Mouse (Mus musculus) heart, adult 2 months (tissue): ENCODE results near the gene Hist3h2a. TPM values are rescaled to one million over a fixed set of nuclear protein-coding genes. Genes with fewer than 3 reads are reported as not detected.

Source experiments
- DNase-seq, 2 experiments: peaks; one replicate each; pipeline ENCODE4 v3.0.0; 2021
- H3K27ac ChIP-seq: fragments of 200-600 bp; 2 replicates; pipeline ENCODE4 v1.8.1; 2022
- H3K27me3 ChIP-seq: fragments of 200-500 bp; 2 replicates; pipeline ENCODE4 v1.6.1; 2012; ENCODE audit warnings: mild to moderate bottlenecking, low read length, inconsistent platforms, mixed read lengths; ENCODE audit not compliant: control insufficient read depth, insufficient read depth
- H3K36me3 ChIP-seq: fragments of 200-500 bp; 2 replicates; pipeline ENCODE4 v1.6.1; 2012; ENCODE audit warnings: low read length, inconsistent platforms; ENCODE audit not compliant: control insufficient read depth, insufficient read depth
- H3K4me1 ChIP-seq: fragments of 200-500 bp; 2 replicates; pipeline ENCODE4 v1.6.1; 2011; ENCODE audit warnings: low read length; ENCODE audit not compliant: control insufficient read depth, insufficient read depth
- H3K4me3 ChIP-seq: fragments of 200-600 bp; 2 replicates; pipeline ENCODE4 v1.8.1; 2022
- H3K79me2 ChIP-seq: fragments of 200-500 bp; replicated peaks from 2 replicates; pipeline ENCODE4 v1.6.1; 2012; ENCODE audit warnings: mild to moderate bottlenecking, inconsistent platforms, low read length, moderate library complexity, mixed read lengths; ENCODE audit not compliant: control insufficient read depth, insufficient read depth
- H3K9ac ChIP-seq: fragments of 200-500 bp; 2 replicates; pipeline ENCODE4 v1.6.1; 2012; ENCODE audit warnings: low read depth, mild to moderate bottlenecking, control low read depth, inconsistent platforms, low read length, mixed read lengths
- CTCF ChIP-seq: fragments of 200-600 bp; IDR thresholded peaks from 2 replicates; pipeline ENCODE4 v1.8.1; 2022; ENCODE audit warnings: antibody characterized with exemption, mild to moderate bottlenecking, moderate library complexity
- EP300 ChIP-seq: fragments of 200-500 bp; IDR thresholded peaks from 2 replicates; pipeline ENCODE4 v1.6.1; 2011; ENCODE audit warnings: low read depth, low read length, control low read depth; ENCODE audit not compliant: insufficient read depth
- POLR2A ChIP-seq: fragments of 200-500 bp; IDR thresholded peaks from 2 replicates; pipeline ENCODE4 v1.6.1; 2011; ENCODE audit warnings: mild to moderate bottlenecking, low read depth, low read length, control low read depth; ENCODE audit not compliant: insufficient read depth
- WGBS: fragments of 180-500 bp; shearing (Covaris S2); methylation state at CpG from one replicate; pipeline ENCODE4 v1.1.7; 2018; 5-methylcytosine and 5-hydroxymethylcytosine counted together
- intact Hi-C: fragments of 180-260 bp; cut with DNase I; formaldehyde crosslinking; loops from one replicate; pipeline ENCODE4 v1.15.1; 2025
- polyA plus RNA-seq: library from polyadenylated mRNA; depleted of rRNA; stranded (reverse); fragments of >200 nt; gene quantifications from 2 replicates; pipeline ENCODE4 v1.2.3, GENCODE M21; 2012
- total RNA-seq, 2 experiments: library from RNA; stranded (reverse); gene quantifications; 2 replicates each; pipeline ENCODE4 v1.2.3; 2021

The Hist3h2a gene
- total and polyA plus RNA-seq, 3 experiments = 13.6 to 15.4 (median 14.0) TPM

DNA sequence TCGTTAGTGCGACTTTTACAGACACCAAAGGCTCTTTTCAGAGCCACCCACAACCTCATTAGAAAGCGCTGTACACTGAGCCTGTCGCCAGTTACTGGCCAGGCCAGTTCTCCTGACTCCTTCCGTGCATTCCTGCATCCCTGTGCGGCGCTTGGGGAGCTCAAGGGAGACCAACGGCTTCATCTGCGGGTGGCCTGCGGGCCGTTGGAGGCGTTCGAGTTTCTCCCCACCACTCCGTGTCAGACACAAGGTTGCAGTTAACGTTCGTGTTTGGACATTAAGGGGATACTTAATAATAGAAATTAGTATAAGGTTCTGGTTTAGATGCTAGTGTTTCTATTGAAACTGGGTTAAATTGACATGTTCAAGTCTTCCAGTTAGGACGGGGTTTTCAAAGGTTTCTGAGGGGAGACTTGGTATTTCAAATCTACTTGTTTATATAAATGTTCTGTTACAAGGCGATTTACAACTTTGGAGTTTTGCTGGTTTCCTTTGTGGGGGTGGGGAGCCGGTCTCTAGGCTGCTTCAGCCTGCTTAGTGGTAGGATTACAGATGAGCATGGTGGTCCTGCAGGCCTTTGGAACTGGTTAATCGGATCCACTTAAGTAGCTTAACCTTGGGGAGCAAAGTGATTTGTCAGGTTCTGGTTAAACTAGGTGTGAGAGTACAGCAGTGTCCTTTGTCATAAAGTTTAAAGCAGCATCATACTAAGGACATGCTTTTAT lies 820 bp downstream of the Hist3h2a start:
- DNase-seq = no peak
- H3K27me3 ChIP-seq = no peaks in the 10 kb centered on the region
- H3K4me1 ChIP-seq = peaks cover 10% of the 10 kb centered on the region
- TF ChIP-seq EP300 = no peak
- no peak for TF ChIP-seq POLR2A
- peak; percentile 1 for TF ChIP-seq CTCF
- peaks cover 8% of the 10 kb centered on the region for H3K36me3 ChIP-seq
- H3K9ac ChIP-seq = peak overlapping the region; percentile 96
- intact Hi-C loops = loop anchor here (1.0 to 2.0 kb wide), 2 partner anchors 23 to 27 kb away; partner anchors contain the start of gene Trim11
- H3K27ac ChIP-seq = peak overlapping the region; percentile 99
- no peaks in the 10 kb centered on the region for H3K79me2 ChIP-seq
- under 1% methylated on average over 20 of the region's 20 CpGs for WGBS
- peak overlapping the region; percentile 89 for H3K4me3 ChIP-seq

DNA sequence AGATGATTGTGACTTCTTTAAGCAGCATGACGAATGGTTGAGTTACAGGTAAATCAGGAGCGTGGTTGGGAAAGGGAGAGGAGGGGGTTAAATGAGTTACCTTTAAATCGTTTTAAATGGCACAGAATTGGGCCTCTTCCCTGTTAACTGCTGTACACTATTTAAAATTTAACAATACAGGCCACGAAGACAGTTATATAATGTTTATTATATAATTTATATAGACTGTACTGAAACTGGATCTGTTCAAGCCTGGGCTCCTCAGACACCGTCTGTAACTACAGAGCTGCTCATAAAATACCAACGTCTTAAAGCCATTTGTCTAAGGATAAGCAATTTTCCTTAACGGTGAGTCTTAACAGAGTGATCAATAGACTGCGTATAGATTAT lies 1.4 kb downstream of the Hist3h2a start:
- DNase-seq = no peak
- Histone ChIP-seq H3K27ac (peak overlapping the region; percentile 99), H3K27me3 (no peaks in the 10 kb centered on the region), H3K36me3 (peaks cover 8% of the 10 kb centered on the region), H3K4me3 (peak overlapping the region; percentile 89), H3K4me1 (peaks cover 10% of the 10 kb centered on the region), H3K79me2 (no peaks in the 10 kb centered on the region), H3K9ac (peak overlapping the region; percentile 72)
- TF ChIP-seq CTCF (no peak), POLR2A (no peak), EP300 (no peak)
- WGBS = 25% methylated on average over 8 of the region's 8 CpGs
- intact Hi-C loops = loop anchor here (1.0 to 2.0 kb wide), 2 partner anchors 22 to 27 kb away; partner anchors contain the start of gene Trim11

DNA sequence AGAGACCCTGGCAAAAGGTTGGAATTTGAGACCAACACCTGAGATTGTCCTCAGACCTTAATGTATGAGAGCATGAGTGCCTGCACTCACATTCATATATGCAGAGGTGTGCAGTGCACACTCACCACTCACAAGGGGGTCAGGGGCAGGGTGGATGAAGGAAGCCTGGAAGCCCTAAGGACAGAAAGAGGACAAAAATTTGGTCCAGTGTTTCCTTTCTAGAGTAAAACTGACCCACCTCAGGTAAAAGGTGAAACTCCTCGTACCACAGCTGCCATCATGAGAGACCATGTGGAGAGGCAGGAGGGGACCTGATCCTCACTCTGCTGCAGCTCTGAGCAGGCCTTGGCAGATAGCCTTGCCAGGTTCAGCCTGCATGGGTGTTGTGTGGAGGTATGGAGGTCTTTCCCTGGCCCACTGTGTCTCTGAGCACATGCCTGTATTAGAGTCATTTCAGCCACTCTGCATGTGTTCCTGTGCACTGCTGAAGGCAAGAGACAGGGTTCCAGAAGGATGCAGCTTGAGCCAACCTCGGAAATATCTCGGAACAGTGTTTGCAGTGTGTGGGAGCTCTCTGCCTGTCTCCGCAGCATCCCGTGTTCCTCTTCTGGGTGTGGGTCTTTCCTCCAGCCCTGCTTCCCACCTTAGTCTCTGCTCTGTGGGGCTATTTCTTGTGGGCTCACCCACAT lies 2.9 kb downstream of the Hist3h2a start:
- WGBS = 77% methylated on average over 5 of the region's 5 CpGs
- Histone ChIP-seq H3K36me3 (peaks cover 8% of the 10 kb centered on the region), H3K9ac (no peak overlapping the region), H3K4me3 (no peak overlapping the region), H3K4me1 (peaks cover 10% of the 10 kb centered on the region), H3K27me3 (peaks cover 4% of the 10 kb centered on the region; the same call in 1 of the 2 replicates), H3K27ac (no peak overlapping the region), H3K79me2 (no peaks in the 10 kb centered on the region)
- DNase-seq = no peak
- TF ChIP-seq CTCF = no peak
- no peak for TF ChIP-seq POLR2A
- TF ChIP-seq EP300 = no peak
- intact Hi-C loops = no loop called here

DNA sequence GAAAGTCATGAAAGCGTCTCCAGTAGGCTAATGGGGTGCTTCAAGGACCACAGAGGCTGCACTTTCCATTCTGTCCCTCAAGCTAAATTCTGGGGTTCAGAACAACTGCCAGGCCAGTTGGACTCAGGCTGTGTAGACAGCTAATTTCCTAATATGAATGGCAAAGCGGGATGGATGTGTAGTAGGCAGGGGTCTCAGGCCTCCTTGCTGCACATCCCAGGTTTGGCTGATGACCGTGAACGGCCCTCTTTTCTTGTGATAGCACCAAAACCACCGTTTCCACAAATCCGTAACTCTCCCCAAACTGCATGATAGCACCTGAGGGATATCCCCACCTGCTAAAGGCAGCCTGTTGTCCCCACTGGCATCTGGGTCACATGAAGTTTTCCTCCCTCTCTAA lies 4.1 kb downstream of the Hist3h2a start:
- no peak overlapping the region for H3K4me3 ChIP-seq

DNA sequence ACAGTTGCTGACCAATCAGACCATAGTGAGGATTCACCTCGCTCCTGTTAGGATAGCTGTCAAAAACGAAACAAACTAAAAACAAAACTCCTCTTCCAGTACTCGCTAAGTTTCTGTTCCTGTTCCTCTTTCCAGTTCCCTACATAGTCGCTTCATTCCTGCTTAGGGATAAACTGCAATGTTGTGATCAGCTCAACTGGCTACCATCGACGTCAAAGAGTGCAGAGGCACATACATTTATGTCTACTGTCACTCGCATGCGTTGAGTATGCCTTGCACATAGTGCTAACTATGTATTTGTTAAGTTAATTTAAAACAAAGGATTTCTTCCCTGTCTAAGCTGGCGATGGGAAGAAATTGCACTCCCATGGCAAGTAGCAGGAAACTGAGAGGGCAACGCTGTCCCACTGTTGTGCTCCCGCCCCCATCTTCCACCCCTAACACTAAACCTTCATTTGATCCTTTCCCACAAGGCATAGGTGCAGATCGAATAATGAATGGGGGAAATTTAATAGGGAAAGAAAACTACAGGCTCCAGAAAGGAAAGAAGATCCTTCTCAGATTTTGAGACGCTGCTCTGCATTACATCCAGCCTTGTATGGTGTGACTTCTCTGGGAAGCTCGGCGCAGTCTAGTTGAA lies 4.8 kb downstream of the Hist3h2a start:
- 33% methylated on average over 15 of the region's 15 CpGs for WGBS
- H3K79me2 ChIP-seq = no peaks in the 10 kb centered on the region
- H3K27ac ChIP-seq = no peak overlapping the region; the same call in 1 of the 2 replicates
- peaks cover 9% of the 10 kb centered on the region for H3K4me1 ChIP-seq
- peak overlapping the region; percentile 64 for H3K4me3 ChIP-seq
- no peak for TF ChIP-seq CTCF
- intact Hi-C loops = no loop called here
- peaks cover 4% of the 10 kb centered on the region; the same call in 1 of the 2 replicates for H3K27me3 ChIP-seq
- no peak for DNase-seq
- no peak overlapping the region for H3K9ac ChIP-seq
- peaks cover 8% of the 10 kb centered on the region for H3K36me3 ChIP-seq

More for the DNA sequence above, 4.1 kb downstream of the Hist3h2a start:
- peaks cover 10% of the 10 kb centered on the region for H3K4me1 ChIP-seq
- peaks cover 8% of the 10 kb centered on the region for H3K36me3 ChIP-seq
- 86% methylated on average over 6 of the region's 6 CpGs for WGBS
- no peak for TF ChIP-seq POLR2A
- TF ChIP-seq EP300 = no peak
- no peak for TF ChIP-seq CTCF
- peaks cover 4% of the 10 kb centered on the region; the same call in 1 of the 2 replicates for H3K27me3 ChIP-seq
- no peak overlapping the region for H3K9ac ChIP-seq
- no peak for DNase-seq
- H3K27ac ChIP-seq = no peak overlapping the region
- no peaks in the 10 kb centered on the region for H3K79me2 ChIP-seq
- intact Hi-C loops = no loop called here
